27 mouse cellular contexts compared by ENCODE assay signal in genomic region chr14:45583494-45584027, GRCm38 (mm10). TPM values are rescaled to one million over a fixed set of nuclear protein-coding genes. Genes with fewer than 3 reads are reported as not detected.
A peak's percentile ranks its signal among the peaks of the same experiment; 100 is the strongest.
DNase-seq lines count a peak whose midpoint lies in the region; ATAC-seq and TF ChIP-seq lines count a peak whose summit lies in the region.
"Had no signal": no experiment of that assay in that cellular context is flagged by ENCODE, and none has a peak within 500 bp of the region (broad histone marks: within the 10 kb centered on the region; RNA-seq: fewer than 3 reads in every experiment).

No protein-coding gene starts in this region.

- no peaks in the 10 kb centered on the region for H3K36me3 ChIP-seq in neural tube, embryonic 15.5 days
- H3K36me3 ChIP-seq in kidney, embryonic 16.5 days (ENCODE audit: insufficient read depth, low read length): no peaks in the 10 kb centered on the region
- H3K36me3 ChIP-seq: forebrain, embryonic 12.5 days; lung, embryonic 15.5 days; midbrain, embryonic 12.5 days had no signal

- TF ChIP-seq CTCF in lung, adult 2 months (IDR thresholded peaks at IDR 0.05; ENCODE audit: insufficient read depth, low read length): no peak

- peak overlapping the region; percentile 13; the same call in 1 of the 2 replicates for H3K27ac ChIP-seq in neural tube, embryonic 15.5 days (replicated peaks)
- H3K27ac ChIP-seq in kidney, embryonic 16.5 days (ENCODE audit: low read length): no peak overlapping the region
- H3K27ac ChIP-seq: forebrain, embryonic 12.5 days; hindbrain, embryonic 13.5 days; liver, embryonic 14.5 days; lung, embryonic 15.5 days; midbrain, embryonic 12.5 days had no signal

- no peaks in the 10 kb centered on the region for H3K4me1 ChIP-seq in neural tube, embryonic 15.5 days
- no peaks in the 10 kb centered on the region for H3K4me1 ChIP-seq in kidney, embryonic 16.5 days (ENCODE audit: insufficient read depth, low read length)
- H3K4me1 ChIP-seq in lung, adult 2 months (ENCODE audit: control insufficient read depth, insufficient read depth, low read length): no peaks in the 10 kb centered on the region
- H3K4me1 ChIP-seq: forebrain, embryonic 12.5 days; hindbrain, embryonic 13.5 days; megakaryocyte, embryonic 14.5 days; midbrain, embryonic 12.5 days had no signal

- H3K4me2 ChIP-seq in neural tube, embryonic 15.5 days: no peak overlapping the region
- H3K4me2 ChIP-seq in kidney, embryonic 16.5 days (replicated peaks; ENCODE audit: low read depth, low read length): no peak overlapping the region
- H3K4me2 ChIP-seq: forebrain, embryonic 12.5 days; heart, embryonic 11.5 days; hindbrain, embryonic 13.5 days; lung, embryonic 15.5 days; midbrain, embryonic 12.5 days had no signal

- TF ChIP-seq POLR2A in lung, adult 2 months (IDR thresholded peaks at IDR 0.05; ENCODE audit: borderline replicate concordance, extremely low read depth, low read depth, low read length): no peak

- no peaks in the 10 kb centered on the region for H3K27me3 ChIP-seq in neural tube, embryonic 15.5 days (replicated peaks)
- no peaks in the 10 kb centered on the region for H3K27me3 ChIP-seq in kidney, embryonic 16.5 days (ENCODE audit: insufficient read depth, low read length)
- H3K27me3 ChIP-seq: forebrain, embryonic 12.5 days; hindbrain, embryonic 13.5 days; lung, embryonic 15.5 days; megakaryocyte, embryonic 14.5 days; midbrain, embryonic 12.5 days; Patski had no signal

- DNase-seq in neural tube, embryonic 10.5 days (ENCODE audit: extremely low spot score, low spot score): no peak
- no peak for DNase-seq in cerebellum, adult 8-10 months
- no peak for DNase-seq in lung, adult 18-20 months
- no peak for DNase-seq in lung, adult 2 months
- DNase-seq: adrenal gland, postnatal 14 days; B cell, adult 2 months; cerebellum, adult 11 months; cerebellum, adult 9-11 months; forebrain, postnatal 0 days; heart, postnatal 4 days; layer of hippocampus, postnatal 36 days; left cerebral cortex, postnatal 4 days; right cerebral cortex, postnatal 25 days; thymus, postnatal 14 days had no signal

- no peak overlapping the region for H3K9ac ChIP-seq in neural tube, embryonic 15.5 days (replicated peaks)
- H3K9ac ChIP-seq in kidney, embryonic 16.5 days (replicated peaks; ENCODE audit: low read length): no peak overlapping the region
- H3K9ac ChIP-seq: forebrain, embryonic 12.5 days; forebrain, postnatal 0 days; hindbrain, embryonic 13.5 days; liver, embryonic 14.5 days; lung, embryonic 15.5 days; midbrain, embryonic 12.5 days had no signal

- H3K4me3 ChIP-seq in neural tube, embryonic 15.5 days (replicated peaks): no peak overlapping the region
- no peak overlapping the region for H3K4me3 ChIP-seq in kidney, embryonic 16.5 days (ENCODE audit: low read length)
- H3K4me3 ChIP-seq in lung, adult 2 months (replicated peaks; ENCODE audit: extremely low read depth, low read depth, low read length): no peak overlapping the region
- H3K4me3 ChIP-seq: erythroblast, embryonic 14.5 days; forebrain, embryonic 12.5 days; hindbrain, embryonic 13.5 days; lung, embryonic 15.5 days; megakaryocyte, embryonic 14.5 days; midbrain, embryonic 12.5 days had no signal

- WGBS in neural tube, embryonic 15.5 days: 61% methylated on average over 8 of the region's 8 CpGs
- 69% methylated on average over 8 of the region's 8 CpGs for WGBS in kidney, embryonic 16.5 days
- WGBS in lung, adult 2 months: 70% methylated on average over 8 of the region's 8 CpGs

- ATAC-seq in neural tube, embryonic 15.5 days (ENCODE audit: low FRiP score): no peak
- ATAC-seq in granulocyte monocyte progenitor cell, adult 5-6 weeks (replicated peaks; ENCODE audit: poor library complexity, severe bottlenecking): peak; percentile 97
- 0 out of 2 replicates have a peak, but pooled peaks have one; percentile 65 for ATAC-seq in kidney, embryonic 16.5 days (ENCODE audit: low FRiP score, low TSS enrichment)
- ATAC-seq in monocyte, adult 5-6 weeks (replicated peaks; ENCODE audit: insufficient number of reproducible peaks, low FRiP score, low TSS enrichment, poor library complexity, severe bottlenecking): 0 out of 2 replicates have a peak, but pooled peaks have one; percentile 31
- ATAC-seq: forebrain, postnatal 0 days; Patski had no signal

- no peaks in the 10 kb centered on the region for H3K9me3 ChIP-seq in neural tube, embryonic 15.5 days (replicated peaks)
- no peaks in the 10 kb centered on the region for H3K9me3 ChIP-seq in kidney, embryonic 16.5 days (ENCODE audit: low read length)
- H3K9me3 ChIP-seq: forebrain, embryonic 12.5 days; hindbrain, embryonic 13.5 days; lung, embryonic 15.5 days; megakaryocyte, embryonic 14.5 days; midbrain, embryonic 12.5 days had no signal

RNA-seq across cellular contexts. Expression of gene Fermt2, which starts 53.6 kb away (rescaled TPM):
- 78.7 and 103 TPM in 2 replicates for polyA plus RNA-seq in neural tube, embryonic 15.5 days (2015; fragmentation: Nextera tagmentation; extraction: Ambion mirVana)
- total RNA-seq in granulocyte monocyte progenitor cell, adult 5-6 weeks (2014; fragmentation: Nextera tagmentation): not detected in 2 replicates
- not detected in 2 replicates for total RNA-seq in granulocyte monocyte progenitor cell, adult 5-6 weeks (2017)
- polyA plus RNA-seq in kidney, embryonic 16.5 days (2015; fragmentation: Nextera tagmentation; extraction: Ambion mirVana): 164 and 176 TPM in 2 replicates
- not detected in 3 replicates for total RNA-seq in monocyte, adult 5-6 weeks (2017)
- polyA plus RNA-seq in lung, adult 2 months (2012; rRNA removed): 86.3 and 127 TPM in 2 replicates
- polyA plus RNA-seq: erythroblast, embryonic 14.5 days had no signal
